Mouse (Mus musculus) embryonic facial prominence, embryonic 13.5 days (tissue): ENCODE results near the gene Resf1. TPM values are rescaled to one million over a fixed set of nuclear protein-coding genes. Genes with fewer than 3 reads are reported as not detected.

Source experiments
- polyA plus RNA-seq: library from polyadenylated mRNA; unstranded; fragments of >200 nt; fragmentation: Nextera tagmentation; extraction: Ambion mirVana; gene quantifications from 2 replicates; pipeline ENCODE4 v1.2.1, GENCODE M21; 2015

The Resf1 gene
- polyA plus RNA-seq, 1 experiment from 2014 or later: 59.2 TPM

Other genes starting within 250 kb of the Resf1 start
- 7.4 and 7.7 TPM in 2 replicates for gene Dennd5b, start 207.7 kb upstream of the Resf1 start, polyA plus RNA-seq
- not detected in 2 replicates for gene Gm10203, start 179.2 kb upstream of the Resf1 start, polyA plus RNA-seq
- 13.7 and 21.2 TPM in 2 replicates for gene Etfbkmt, start 169.6 kb upstream of the Resf1 start, polyA plus RNA-seq
- 34.9 and 36.0 TPM in 2 replicates for gene Amn1, start 120.7 kb upstream of the Resf1 start, polyA plus RNA-seq
- gene Bicd1, start 99.5 kb downstream of the Resf1 start, polyA plus RNA-seq: 3.3 and 3.7 TPM in 2 replicates